Mouse (Mus musculus) lung, postnatal 0 days (tissue): ENCODE data around the gene Sun2. TPM values are rescaled to one million over a fixed set of nuclear protein-coding genes. Genes with fewer than 3 reads are reported as not detected.

Source experiments
- ATAC-seq: fragments of 200-750 bp; cut with Nextera tagmentation; 2 replicates; pipeline ENCODE4 v1.8.0; 2017; ENCODE audit warnings: moderate library complexity
- DNase-seq: peaks from one replicate; pipeline ENCODE4 v3.0.0-alpha.2; 2016; ENCODE audit warnings: low spot score
- H3K27ac ChIP-seq: fragments of 300-500 bp; sonication (generic); 2 replicates; pipeline ENCODE4 v1.5.1; 2014; ENCODE audit warnings: antibody characterized with exemption, mild to moderate bottlenecking, low read length, mixed read lengths
- H3K27me3 ChIP-seq: fragments of 300-500 bp; sonication (generic); replicated peaks from 2 replicates; pipeline ENCODE4 v1.6.1; 2014; ENCODE audit warnings: low read length, mixed read lengths; ENCODE audit not compliant: insufficient read depth
- H3K36me3 ChIP-seq: fragments of 300-500 bp; sonication (generic); 2 replicates; pipeline ENCODE4 v1.6.1; 2014; ENCODE audit warnings: low read length, mixed read lengths; ENCODE audit not compliant: insufficient read depth
- H3K4me1 ChIP-seq: fragments of 300-500 bp; sonication (generic); 2 replicates; pipeline ENCODE4 v1.6.1; 2014; ENCODE audit warnings: antibody characterized with exemption, low read depth, low read length, mixed read lengths; ENCODE audit not compliant: insufficient read depth
- H3K4me2 ChIP-seq: fragments of 300-500 bp; sonication (generic); replicated peaks from 2 replicates; pipeline ENCODE4 v1.6.1; 2014; ENCODE audit warnings: low read depth, mild to moderate bottlenecking, low read length, moderate library complexity, mixed read lengths
- H3K4me3 ChIP-seq: fragments of 300-500 bp; sonication (generic); 2 replicates; pipeline ENCODE4 v1.5.1; 2014; ENCODE audit warnings: low read depth, low read length
- H3K9ac ChIP-seq: fragments of 300-500 bp; sonication (generic); replicated peaks from 2 replicates; pipeline ENCODE4 v1.6.1; 2014; ENCODE audit warnings: low read depth, mild to moderate bottlenecking
- H3K9me3 ChIP-seq: fragments of 300-500 bp; sonication (generic); 2 replicates; pipeline ENCODE4 v1.6.1; 2016; ENCODE audit warnings: low read length, mixed read lengths
- CTCF ChIP-seq: IDR thresholded peaks from 2 replicates; pipeline ENCODE4 v1.5.1; 2016; ENCODE audit warnings: antibody characterized with exemption, mild to moderate bottlenecking
- EP300 ChIP-seq: IDR thresholded peaks from 2 replicates; pipeline ENCODE4 v1.6.1; 2016; ENCODE audit warnings: antibody characterized with exemption, mild to moderate bottlenecking, control low read depth
- WGBS: fragments of 180-500 bp; shearing (Covaris S2); extraction: QIAGEN DNeasy Blood & Tissue Kit; methylation state at CpG from one replicate; pipeline ENCODE4 v1.1.7; 2014; 5-methylcytosine and 5-hydroxymethylcytosine counted together
- polyA plus RNA-seq: library from polyadenylated mRNA; unstranded; fragments of >200 nt; fragmentation: Nextera tagmentation; extraction: Ambion mirVana; gene quantifications from 2 replicates; pipeline ENCODE4 v1.2.1, GENCODE M21; 2015

Gene Sun2
- polyA plus RNA-seq, 1 experiment from 2014 or later = 4.5 TPM

- H3K27me3 ChIP-seq = no peaks in the 10 kb centered on the region
- no peak for TF ChIP-seq EP300
- peak; percentile 100 for TF ChIP-seq CTCF
- H3K4me3 ChIP-seq = no peak overlapping the region
- 0 out of 2 replicates have a peak, but pooled peaks cover 3% of the 10 kb centered on the region for H3K4me1 ChIP-seq
- no peak overlapping the region for H3K4me2 ChIP-seq
- 22% methylated on average over 11 of the region's 11 CpGs for WGBS
- no peak overlapping the region for H3K27ac ChIP-seq
- DNase-seq (peak; percentile 77), ATAC-seq (peak; percentile 63)
- no peaks in the 10 kb centered on the region for H3K9me3 ChIP-seq
- H3K36me3 ChIP-seq = no peaks in the 10 kb centered on the region
- H3K9ac ChIP-seq = no peak overlapping the region
Observed at GRCm38 (mm10) chr15:79752742-79753419, 10.5 kb upstream of the Sun2 start.

GRCm38 (mm10) chr15:79751772-79752171 lies 9.4 kb upstream of the Sun2 start:
- no peaks in the 10 kb centered on the region for H3K27me3 ChIP-seq
- 0 out of 2 replicates have a peak, but pooled peaks cover 3% of the 10 kb centered on the region for H3K4me1 ChIP-seq
- H3K36me3 ChIP-seq = no peaks in the 10 kb centered on the region
- no peak for ATAC-seq
- H3K4me2 ChIP-seq = no peak overlapping the region
- H3K27ac ChIP-seq = no peak overlapping the region
- 70% methylated on average over 16 of the region's 17 CpGs for WGBS
- no peak overlapping the region for H3K9ac ChIP-seq
- TF ChIP-seq CTCF = no peak
- TF ChIP-seq EP300 = no peak
- DNase-seq = no peak
- no peaks in the 10 kb centered on the region for H3K9me3 ChIP-seq
- H3K4me3 ChIP-seq = no peak overlapping the region

- Histone ChIP-seq H3K27me3 (no peaks in the 10 kb centered on the region), H3K4me2 (no peak overlapping the region), H3K36me3 (no peaks in the 10 kb centered on the region), H3K4me3 (no peak overlapping the region), H3K9ac (no peak overlapping the region), H3K4me1 (no peaks in the 10 kb centered on the region), H3K9me3 (no peaks in the 10 kb centered on the region), H3K27ac (no peak overlapping the region)
- ATAC-seq (no peak), DNase-seq (no peak)
- TF ChIP-seq EP300 = no peak
- TF ChIP-seq CTCF = no peak
- 82% methylated on average over 8 of the region's 8 CpGs for WGBS
Observed at GRCm38 (mm10) chr15:79750266-79750665, 7.9 kb upstream of the Sun2 start.

- DNase-seq (no peak), ATAC-seq (no peak)
- Histone ChIP-seq H3K9ac (no peak overlapping the region), H3K36me3 (no peaks in the 10 kb centered on the region), H3K4me1 (no peaks in the 10 kb centered on the region), H3K27ac (no peak overlapping the region), H3K9me3 (no peaks in the 10 kb centered on the region), H3K27me3 (no peaks in the 10 kb centered on the region), H3K4me3 (no peak overlapping the region), H3K4me2 (no peak overlapping the region)
- WGBS = 83% methylated on average over 7 of the region's 7 CpGs
- TF ChIP-seq CTCF (no peak), EP300 (no peak)
Observed at GRCm38 (mm10) chr15:79749162-79749561, 6.8 kb upstream of the Sun2 start.

GRCm38 (mm10) chr15:79747998-79748397 lies 5.7 kb upstream of the Sun2 start:
- Histone ChIP-seq H3K4me2 (no peak overlapping the region), H3K4me1 (no peaks in the 10 kb centered on the region), H3K27me3 (no peaks in the 10 kb centered on the region), H3K27ac (no peak overlapping the region), H3K9me3 (no peaks in the 10 kb centered on the region), H3K36me3 (no peaks in the 10 kb centered on the region), H3K9ac (no peak overlapping the region), H3K4me3 (no peak overlapping the region)
- TF ChIP-seq EP300 (no peak), CTCF (peak; percentile 66)
- WGBS = 60% methylated on average over 11 of the region's 11 CpGs
- DNase-seq = no peak
- no peak for ATAC-seq

GRCm38 (mm10) chr15:79745883-79746282 lies 3.5 kb upstream of the Sun2 start:
- Histone ChIP-seq H3K27ac (no peak overlapping the region), H3K9me3 (no peaks in the 10 kb centered on the region), H3K27me3 (no peaks in the 10 kb centered on the region), H3K4me3 (no peak overlapping the region), H3K36me3 (no peaks in the 10 kb centered on the region), H3K9ac (no peak overlapping the region), H3K4me2 (no peak overlapping the region), H3K4me1 (peaks cover 7% of the 10 kb centered on the region; the same call in 1 of the 2 replicates)
- DNase-seq = no peak
- TF ChIP-seq CTCF (no peak), EP300 (no peak)
- no peak for ATAC-seq
- 77% methylated on average over 5 of the region's 5 CpGs for WGBS

- Histone ChIP-seq H3K27ac (no peak overlapping the region), H3K9me3 (no peaks in the 10 kb centered on the region), H3K4me1 (peaks cover 12% of the 10 kb centered on the region; the same call in 1 of the 2 replicates), H3K27me3 (no peaks in the 10 kb centered on the region), H3K36me3 (no peaks in the 10 kb centered on the region), H3K9ac (no peak overlapping the region), H3K4me3 (no peak overlapping the region), H3K4me2 (no peak overlapping the region)
- ATAC-seq (no peak), DNase-seq (no peak)
- WGBS = 75% methylated on average over 10 of the region's 10 CpGs
- TF ChIP-seq EP300 = no peak
- TF ChIP-seq CTCF = no peak
Observed at GRCm38 (mm10) chr15:79745312-79745711, 3.0 kb upstream of the Sun2 start.
